Mouse (Mus musculus) CH12.LX (cell line): Measurements from ENCODE around the gene Apoa2. TPM values are rescaled to one million over a fixed set of nuclear protein-coding genes. Genes with fewer than 3 reads are reported as not detected.

Experiments used
- DNase-seq: peaks from one replicate; pipeline ENCODE4 v3.0.0-alpha.2; 2013; ENCODE audit errors: extremely low read depth
- H3K27ac ChIP-seq: 2 replicates; pipeline ENCODE4 v1.5.1; 2012; ENCODE audit warnings: low read depth, mild to moderate bottlenecking, control low read depth, moderate library complexity; ENCODE audit not compliant: insufficient read depth
- H3K27me3 ChIP-seq: replicated peaks from 2 replicates; pipeline ENCODE3; 2012; ENCODE audit warnings: inconsistent platforms
- H3K36me3 ChIP-seq, 2 experiments: replicated peaks in 1 of 2; 2 replicates each; pipeline versions ENCODE3 to v1.6.1; 2012; ENCODE audit warnings: inconsistent platforms in 1 of 2, low read length in 1 of 2, mild to moderate bottlenecking in 1 of 2, mixed read lengths in 1 of 2, moderate library complexity in 1 of 2; ENCODE audit not compliant: control insufficient read depth in 1 of 2, insufficient read depth in 1 of 2
- H3K4me1 ChIP-seq, 2 experiments: 2 replicates each; pipeline ENCODE4 v1.6.1; 2012; ENCODE audit warnings: inconsistent platforms in 1 of 2, moderate library complexity in 1 of 2; ENCODE audit not compliant: insufficient read depth in 2 of 2, control insufficient read depth in 1 of 2
- H3K4me2 ChIP-seq: 2 replicates; pipeline ENCODE4 v1.6.1; 2012; ENCODE audit warnings: low read depth, mild to moderate bottlenecking, control low read depth; ENCODE audit not compliant: poor library complexity, insufficient read depth, severe bottlenecking
- H3K4me3 ChIP-seq, 3 experiments: fragments of 150-350 bp in 1 of 3; sonication (generic) in 1 of 3; replicated peaks in 1 of 3; 2 replicates each; pipeline versions ENCODE3 to v1.5.1; 2011 to 2012; ENCODE audit warnings: low read depth in 2 of 3, low read length in 2 of 3, mild to moderate bottlenecking in 2 of 3, moderate library complexity in 2 of 3, control low read depth in 1 of 3, improper control_type of control experiment in 1 of 3, inconsistent platforms in 1 of 3, mixed read lengths in 1 of 3; ENCODE audit not compliant: poor library complexity in 1 of 3
- H3K79me2 ChIP-seq: replicated peaks from 2 replicates; pipeline ENCODE4 v1.6.1; 2012; ENCODE audit warnings: mild to moderate bottlenecking, moderate library complexity; ENCODE audit not compliant: control insufficient read depth, poor library complexity, insufficient read depth, severe bottlenecking; ENCODE audit errors: extremely low read depth
- H3K9ac ChIP-seq: 2 replicates; pipeline ENCODE4 v1.6.1; 2012; ENCODE audit warnings: low read depth, mild to moderate bottlenecking, control low read depth, moderate library complexity; ENCODE audit not compliant: insufficient read depth
- H3K9me3 ChIP-seq: replicated peaks from 2 replicates; pipeline ENCODE3; 2012; ENCODE audit warnings: low read length, inconsistent platforms, mixed read lengths
- E2F4 ChIP-seq: IDR thresholded peaks from 2 replicates; pipeline ENCODE4 v1.6.1; 2011; ENCODE audit warnings: low read depth, low read length, improper control_type of control experiment; ENCODE audit not compliant: insufficient replicate concordance
- ETS1 ChIP-seq: conservative IDR thresholded peaks from 2 replicates; pipeline ENCODE4 v1.6.1; 2012; ENCODE audit warnings: low read depth, mild to moderate bottlenecking, inconsistent platforms, low read length, improper control_type of control experiment, moderate library complexity
- HCFC1 ChIP-seq: IDR thresholded peaks from 2 replicates; pipeline ENCODE4 v1.6.1; 2012; ENCODE audit warnings: low read depth, mild to moderate bottlenecking, inconsistent platforms, low read length, improper control_type of control experiment
- JUN ChIP-seq: IDR thresholded peaks from 2 replicates; pipeline ENCODE4 v1.6.1; 2011; ENCODE audit warnings: low read depth, mild to moderate bottlenecking, low read length, improper control_type of control experiment, moderate library complexity; ENCODE audit not compliant: insufficient read depth
- JUND ChIP-seq: conservative IDR thresholded peaks from 2 replicates; pipeline ENCODE4 v1.6.1; 2011; ENCODE audit warnings: low read depth, low read length, improper control_type of control experiment
- KAT2A ChIP-seq: IDR thresholded peaks from 2 replicates; pipeline ENCODE4 v1.6.1; 2012; ENCODE audit warnings: low read length, improper control_type of control experiment, inconsistent platforms; ENCODE audit not compliant: insufficient replicate concordance
- MAFK ChIP-seq: IDR thresholded peaks from 2 replicates; pipeline ENCODE4 v1.6.1; 2011; ENCODE audit warnings: low read length, improper control_type of control experiment; ENCODE audit not compliant: insufficient replicate concordance
- MYC ChIP-seq: IDR thresholded peaks from 2 replicates; pipeline ENCODE4 v1.6.1; 2011; ENCODE audit warnings: low read depth, mild to moderate bottlenecking, improper control_type of control experiment, low read length
- NELFE ChIP-seq: IDR thresholded peaks from 2 replicates; pipeline ENCODE4 v1.6.1; 2011; ENCODE audit warnings: low read depth, low read length, improper control_type of control experiment
- NRF1 ChIP-seq: IDR thresholded peaks from 2 replicates; pipeline ENCODE4 v1.6.1; 2014; ENCODE audit warnings: low read depth, mild to moderate bottlenecking, inconsistent platforms, low read length, improper control_type of control experiment, moderate library complexity
- PAX5 ChIP-seq: IDR thresholded peaks from 2 replicates; pipeline ENCODE4 v1.6.1; 2012; ENCODE audit warnings: low read length, inconsistent platforms, mixed read lengths
- POLR2A ChIP-seq: IDR thresholded peaks from 2 replicates; pipeline ENCODE4 v1.6.1; 2011; ENCODE audit warnings: low read depth, mild to moderate bottlenecking, improper control_type of control experiment, low read length
- RAD21 ChIP-seq: IDR thresholded peaks from 2 replicates; pipeline ENCODE4 v1.6.1; 2011; ENCODE audit warnings: low read depth, mild to moderate bottlenecking, low read length, improper control_type of control experiment, moderate library complexity
- SIN3A ChIP-seq: IDR thresholded peaks from 2 replicates; pipeline ENCODE4 v1.6.1; 2012; ENCODE audit warnings: low read length, improper control_type of control experiment, inconsistent platforms
- TBP ChIP-seq: conservative IDR thresholded peaks from 2 replicates; pipeline ENCODE4 v1.6.1; 2011; ENCODE audit warnings: low read depth, low read length, improper control_type of control experiment
- TCF12 ChIP-seq: IDR thresholded peaks from 2 replicates; pipeline ENCODE4 v1.6.1; 2014; ENCODE audit warnings: low read depth, mild to moderate bottlenecking, inconsistent platforms, low read length, improper control_type of control experiment
- USF1 ChIP-seq: IDR thresholded peaks from 2 replicates; pipeline ENCODE4 v1.6.1; 2014; ENCODE audit warnings: low read depth, mild to moderate bottlenecking, inconsistent platforms, low read length, improper control_type of control experiment
- ZC3H11A ChIP-seq: IDR thresholded peaks from 2 replicates; pipeline ENCODE4 v1.6.1; 2012; ENCODE audit warnings: low read depth, mild to moderate bottlenecking, inconsistent platforms, low read length, improper control_type of control experiment
- ZKSCAN1 ChIP-seq: IDR thresholded peaks from 2 replicates; pipeline ENCODE4 v1.6.1; 2012; ENCODE audit warnings: low read depth, inconsistent platforms, low read length, improper control_type of control experiment, borderline replicate concordance
- dilution Hi-C: fragments of 300-500 bp; cut with MboI; formaldehyde crosslinking; loops from 2 replicates; pipeline ENCODE4 v1.14.3; 2020; ENCODE audit warnings: low sequenced_read_pairs; ENCODE audit not compliant: extremely low pct_unique_long_range_greater_than_20kb, extremely low pct_ligation_motif_present
- in situ Hi-C: fragments of 300-500 bp; cut with MboI; formaldehyde crosslinking; loops from 3 replicates; pipeline ENCODE4 v1.14.3; 2019; ENCODE audit warnings: low sequenced_read_pairs, low pct_ligation_motif_present, low pct_unique_long_range_greater_than_20kb, mixed read lengths
- polyA plus RNA-seq: library from polyadenylated mRNA; unstranded; fragments of >175 nt; gene quantifications from 2 replicates; pipeline ENCODE4 v1.2.1, GENCODE M21; 2012; ENCODE audit warnings: low read depth; ENCODE audit not compliant: insufficient read length
- total RNA-seq, 2 experiments: library from RNA; depleted of rRNA; stranded (reverse); fragments of 300-350 nt in 1 of 2; fragments of >200 nt in 1 of 2; gene quantifications; 2 replicates each; pipeline ENCODE4 v1.2.3; 2012 to 2014

Apoa2 gene
- total and polyA plus RNA-seq, 3 experiments: 3.0 to 5.3 (median 3.1) TPM

DNA sequence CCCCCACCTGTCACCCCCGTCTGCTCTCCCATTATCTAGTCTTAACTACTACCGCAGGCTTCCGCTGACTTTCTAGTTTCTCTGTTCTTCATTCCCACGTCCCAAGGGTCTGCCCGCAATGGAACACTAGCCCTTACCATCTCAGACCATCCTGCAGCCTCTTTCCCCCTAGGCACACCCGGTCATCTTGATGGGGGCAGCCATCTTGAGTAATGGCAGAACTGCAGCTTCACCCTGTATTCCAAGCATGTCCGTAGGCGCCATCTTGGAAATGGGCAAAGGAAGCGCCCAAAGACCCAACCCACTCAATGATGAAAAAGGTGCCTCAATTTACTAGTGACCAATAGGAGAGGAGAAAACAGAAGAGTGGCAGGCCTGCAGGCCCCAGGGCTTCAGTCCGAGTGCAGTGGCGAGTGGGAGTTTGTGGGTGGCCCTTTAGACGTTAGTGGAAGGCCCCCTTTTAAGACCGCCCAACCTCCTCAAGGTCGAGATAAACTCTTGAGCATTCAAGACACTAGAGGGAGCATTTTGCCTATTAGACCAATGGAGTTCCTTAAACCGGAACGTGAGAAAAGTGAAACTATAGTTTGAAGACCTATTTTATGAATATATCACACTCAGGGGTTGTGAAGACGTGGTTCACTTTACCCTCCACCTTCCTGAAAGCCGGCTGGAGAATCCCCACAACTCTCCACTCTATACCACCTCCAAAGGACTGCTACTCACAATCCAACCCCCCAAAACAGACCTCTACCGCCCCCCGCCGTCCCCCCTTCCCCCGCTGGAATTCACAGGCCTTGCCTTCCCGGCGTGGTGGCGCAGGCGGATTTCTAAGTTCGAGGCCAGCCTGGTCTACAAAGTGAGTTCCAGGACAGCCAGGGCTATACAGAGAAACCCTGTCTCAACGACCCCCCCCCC lies 2.4 kb upstream of the Apoa2 start, which contains the start of gene Tomm40l (continued):
- TF ChIP-seq MAFK: no peak

- no peaks in the 10 kb centered on the region for H3K9me3 ChIP-seq
- H3K9ac ChIP-seq: peak overlapping the region; percentile 73
- H3K36me3 ChIP-seq: peaks cover 20 to 26% of the 10 kb centered on the region in 2 experiments
- peak overlapping the region in 2 of 3 experiments; percentile 39 to 67 for H3K4me3 ChIP-seq
- dilution Hi-C loops (no loop called here), in situ Hi-C loops (loop anchor here (5.0 to 10.0 kb wide), 2 partner anchors 111 to 328 kb away; partner anchors contain the start of gene Cfap126)
- no peak for DNase-seq
- H3K27ac ChIP-seq: no peak overlapping the region
- peaks cover 7 to 28% of the 10 kb centered on the region in 2 experiments; a peak in 3 of 4 replicates for H3K4me1 ChIP-seq
- no peaks in the 10 kb centered on the region for H3K79me2 ChIP-seq
- no peaks in the 10 kb centered on the region for H3K27me3 ChIP-seq
- no peak for TF ChIP-seq TCF12
- TF ChIP-seq RAD21: no peak
- TF ChIP-seq POLR2A: no peak
- no peak for TF ChIP-seq PAX5
- TF ChIP-seq USF1: no peak
- TF ChIP-seq ETS1: no peak
- TF ChIP-seq SIN3A: no peak
- no peak for TF ChIP-seq ZC3H11A
- TF ChIP-seq, all 38 proteins: peak for 0
- H3K4me2 ChIP-seq: peak overlapping the region; percentile 61
Measured at GRCm38 (mm10) chr1:171223168-171223567, 1.7 kb upstream of the Apoa2 start.

GRCm38 (mm10) chr1:171223796-171224195 lies 1.1 kb upstream of the Apoa2 start:
- TF ChIP-seq JUN (no peak), ZKSCAN1 (no peak), E2F4 (no peak), NRF1 (no peak), MYC (no peak), POLR2A (no peak), RAD21 (no peak), NELFE (no peak), TBP (no peak), KAT2A (no peak), HCFC1 (no peak), JUND (no peak), PAX5 (no peak)
- Histone ChIP-seq H3K9ac (no peak overlapping the region), H3K4me2 (no peak overlapping the region), H3K4me1 (peaks cover 7 to 31% of the 10 kb centered on the region in 2 experiments; a peak in 3 of 4 replicates), H3K27ac (no peak overlapping the region), H3K4me3 (no peak overlapping the region), H3K27me3 (no peaks in the 10 kb centered on the region), H3K79me2 (no peaks in the 10 kb centered on the region), H3K9me3 (no peaks in the 10 kb centered on the region), H3K36me3 (peaks cover 16 to 20% of the 10 kb centered on the region in 2 experiments)
- in situ Hi-C loops (loop anchor here (5.0 to 10.0 kb wide), 2 partner anchors 111 to 329 kb away; partner anchors contain the start of gene Cfap126), dilution Hi-C loops (no loop called here)
- DNase-seq: no peak
